Mouse (Mus musculus) embryonic facial prominence, embryonic 13.5 days (tissue): Measurements from ENCODE around the gene Fgfr1op2. TPM values are rescaled to one million over a fixed set of nuclear protein-coding genes. Genes with fewer than 3 reads are reported as not detected.

Experiments used
- ATAC-seq: fragments of 200-750 bp; cut with Nextera tagmentation; 2 replicates; pipeline ENCODE4 v1.8.0; 2017; ENCODE audit warnings: low read depth; ENCODE audit not compliant: insufficient number of reproducible peaks, insufficient read depth, low FRiP score, low TSS enrichment
- H3K27ac ChIP-seq: fragments of 300-500 bp; sonication (generic); 2 replicates; pipeline ENCODE4 v1.5.1; 2015; ENCODE audit warnings: moderate library complexity, mild to moderate bottlenecking, inconsistent platforms
- H3K27me3 ChIP-seq: fragments of 300-500 bp; sonication (generic); 2 replicates; pipeline ENCODE4 v1.6.1; 2015; ENCODE audit warnings: mild to moderate bottlenecking, inconsistent platforms
- H3K36me3 ChIP-seq: fragments of 300-500 bp; sonication (generic); 2 replicates; pipeline ENCODE4 v1.6.1; 2015; ENCODE audit warnings: mild to moderate bottlenecking, inconsistent platforms
- H3K4me1 ChIP-seq: fragments of 300-500 bp; sonication (generic); 2 replicates; pipeline ENCODE4 v1.6.1; 2015; ENCODE audit warnings: inconsistent platforms
- H3K4me2 ChIP-seq: fragments of 300-500 bp; sonication (generic); 2 replicates; pipeline ENCODE4 v1.6.1; 2015; ENCODE audit warnings: moderate library complexity, mild to moderate bottlenecking, inconsistent platforms
- H3K4me3 ChIP-seq: fragments of 300-500 bp; sonication (generic); 2 replicates; pipeline ENCODE4 v1.5.1; 2015; ENCODE audit warnings: mild to moderate bottlenecking, inconsistent platforms
- H3K9ac ChIP-seq: fragments of 300-500 bp; sonication (generic); 2 replicates; pipeline ENCODE4 v1.6.1; 2015; ENCODE audit warnings: mild to moderate bottlenecking, inconsistent platforms
- H3K9me3 ChIP-seq: fragments of 300-500 bp; sonication (generic); 2 replicates; pipeline ENCODE4 v1.6.1; 2016; ENCODE audit warnings: inconsistent platforms
- WGBS: fragments of 180-500 bp; shearing (Covaris S2); methylation state at CpG from one replicate; pipeline ENCODE4 v1.1.7; 2015; ENCODE audit warnings: mixed read lengths; 5-methylcytosine and 5-hydroxymethylcytosine counted together
- polyA plus RNA-seq: library from polyadenylated mRNA; unstranded; fragments of >200 nt; fragmentation: Nextera tagmentation; extraction: Ambion mirVana; gene quantifications from 2 replicates; pipeline ENCODE4 v1.2.1, GENCODE M21; 2015

Gene Fgfr1op2
- polyA plus RNA-seq, 1 experiment from 2014 or later, result 94.1 TPM

GRCm38 (mm10) chr6:146643184-146643570 is 66.2 kb downstream of the Fgfr1op2 start:
- H3K36me3 ChIP-seq, result no peaks in the 10 kb centered on the region; the same call in 1 of the 2 replicates
- H3K27ac ChIP-seq, result peak overlapping the region; percentile 93; the same call in 1 of the 2 replicates
- H3K4me1 ChIP-seq, result peaks cover 8% of the 10 kb centered on the region
- peak overlapping the region; percentile 81 for H3K4me3 ChIP-seq
- peak overlapping the region; percentile 89 for H3K9ac ChIP-seq
- H3K9me3 ChIP-seq, result no peaks in the 10 kb centered on the region
- H3K4me2 ChIP-seq, result peak overlapping the region; percentile 84
- ATAC-seq, result no peak
- WGBS, result 48% methylated on average over 11 of the region's 11 CpGs
- no peaks in the 10 kb centered on the region for H3K27me3 ChIP-seq

Other genes starting within 250 kb of the Fgfr1op2 start
- gene Itpr2, start 75.0 kb upstream of the Fgfr1op2 start, polyA plus RNA-seq, result 8.8 and 9.3 TPM in 2 replicates
- 75.7 and 77.0 TPM in 2 replicates for gene Ints13, start 632 bp downstream of the Fgfr1op2 start, polyA plus RNA-seq
- 139 and 151 TPM in 2 replicates for gene Med21, start 65.3 kb downstream of the Fgfr1op2 start, polyA plus RNA-seq
- gene Tm7sf3, start 65.6 kb downstream of the Fgfr1op2 start, polyA plus RNA-seq, result 39.8 and 45.9 TPM in 2 replicates
- 19.4 and 19.5 TPM in 2 replicates for gene Stk38l, start 147.8 kb downstream of the Fgfr1op2 start, polyA plus RNA-seq
- gene Arntl2, start 218.9 kb downstream of the Fgfr1op2 start, polyA plus RNA-seq, result 8.2 and 11.6 TPM in 2 replicates